Comparison of ENCODE assay signal across 10 mouse cellular contexts in the genomic region with DNA sequence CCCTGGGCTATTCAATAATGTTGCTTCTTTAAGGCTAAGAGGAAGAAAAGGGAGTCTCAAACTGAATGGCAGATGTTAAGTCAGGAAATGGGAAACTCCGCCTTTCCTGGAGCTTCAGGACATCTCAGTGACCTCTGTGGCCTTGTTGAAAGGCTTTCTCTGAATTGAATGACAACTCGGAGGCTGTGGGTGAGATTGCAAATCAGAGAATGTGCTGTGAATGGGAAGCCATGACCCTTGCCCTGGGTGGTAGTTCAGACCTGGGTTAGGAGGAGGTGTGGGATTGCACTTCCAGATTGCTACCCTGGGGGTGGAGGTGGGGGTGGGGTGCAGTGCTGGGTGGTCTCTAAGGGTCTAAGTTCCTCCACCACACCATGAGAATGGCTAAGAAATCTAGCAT.
DNase-seq lines count a peak whose midpoint lies in the region; ATAC-seq and TF ChIP-seq lines count a peak whose summit lies in the region.
"Had no signal": no experiment of that assay in that cellular context is flagged by ENCODE, and none has a peak within 500 bp of the region (broad histone marks: within the 10 kb centered on the region; RNA-seq: fewer than 3 reads in every experiment).

No protein-coding gene starts in this region.

- no peak for TF ChIP-seq CTCF in midbrain, postnatal 0 days (IDR thresholded peaks at IDR 0.05)
- TF ChIP-seq CTCF in liver, postnatal 0 days (IDR thresholded peaks at IDR 0.05; ENCODE audit: low read depth) = no peak

- no peaks in the 10 kb centered on the region for H3K27me3 ChIP-seq in midbrain, embryonic 11.5 days (ENCODE audit: control insufficient read depth, insufficient read depth, low read length)
- H3K27me3 ChIP-seq in midbrain, postnatal 0 days (ENCODE audit: insufficient read depth, low read length) = no peaks in the 10 kb centered on the region
- no peaks in the 10 kb centered on the region for H3K27me3 ChIP-seq in kidney, embryonic 16.5 days (ENCODE audit: insufficient read depth, low read length)
- no peaks in the 10 kb centered on the region for H3K27me3 ChIP-seq in stomach, embryonic 15.5 days (replicated peaks)
- H3K27me3 ChIP-seq in liver, postnatal 0 days (ENCODE audit: insufficient read depth, low read length) = no peaks in the 10 kb centered on the region

- ATAC-seq in midbrain, embryonic 11.5 days (ENCODE audit: low FRiP score) = 0 out of 2 replicates have a peak, but pooled peaks have one; percentile 48
- no peak for ATAC-seq in midbrain, postnatal 0 days (ENCODE audit: low FRiP score)
- ATAC-seq in kidney, embryonic 16.5 days (ENCODE audit: low FRiP score, low TSS enrichment) = no peak
- ATAC-seq in stomach, embryonic 15.5 days (ENCODE audit: insufficient read depth, low FRiP score, low read depth) = no peak
- no peak for ATAC-seq in liver, postnatal 0 days

- H3K36me3 ChIP-seq in midbrain, embryonic 11.5 days (ENCODE audit: control insufficient read depth, insufficient read depth, low read length) = no peaks in the 10 kb centered on the region
- no peaks in the 10 kb centered on the region for H3K36me3 ChIP-seq in midbrain, postnatal 0 days (ENCODE audit: insufficient read depth, low read length)
- no peaks in the 10 kb centered on the region for H3K36me3 ChIP-seq in kidney, embryonic 16.5 days (ENCODE audit: insufficient read depth, low read length)
- H3K36me3 ChIP-seq in stomach, embryonic 15.5 days = no peaks in the 10 kb centered on the region
- no peaks in the 10 kb centered on the region for H3K36me3 ChIP-seq in liver, postnatal 0 days (replicated peaks; ENCODE audit: insufficient read depth, low read length)

- H3K4me3 ChIP-seq in midbrain, embryonic 11.5 days (ENCODE audit: low read depth, low read length) = no peak overlapping the region
- H3K4me3 ChIP-seq in midbrain, postnatal 0 days (ENCODE audit: low read depth, low read length) = no peak overlapping the region
- no peak overlapping the region for H3K4me3 ChIP-seq in kidney, embryonic 16.5 days (ENCODE audit: low read length)
- no peak overlapping the region for H3K4me3 ChIP-seq in stomach, embryonic 15.5 days (replicated peaks)
- H3K4me3 ChIP-seq in liver, postnatal 0 days (ENCODE audit: low read depth, low read length) = no peak overlapping the region
- H3K4me3 ChIP-seq: erythroblast, embryonic 14.5 days; left cerebral cortex, adult 2 months had no signal

- H3K9me3 ChIP-seq in midbrain, embryonic 11.5 days (ENCODE audit: control insufficient read depth, low read length) = no peaks in the 10 kb centered on the region
- no peaks in the 10 kb centered on the region for H3K9me3 ChIP-seq in midbrain, postnatal 0 days (ENCODE audit: low read length)
- no peaks in the 10 kb centered on the region for H3K9me3 ChIP-seq in kidney, embryonic 16.5 days (ENCODE audit: low read length)
- no peaks in the 10 kb centered on the region for H3K9me3 ChIP-seq in stomach, embryonic 15.5 days
- H3K9me3 ChIP-seq in liver, postnatal 0 days (ENCODE audit: low read length) = no peaks in the 10 kb centered on the region

- no peak overlapping the region for H3K27ac ChIP-seq in midbrain, embryonic 11.5 days (ENCODE audit: low read depth, low read length)
- H3K27ac ChIP-seq in midbrain, postnatal 0 days (ENCODE audit: low read depth, low read length) = no peak overlapping the region
- H3K27ac ChIP-seq in kidney, embryonic 16.5 days (ENCODE audit: low read length) = peak overlapping the region; percentile 37; the same call in 1 of the 2 replicates
- peak overlapping the region; percentile 48; the same call in 1 of the 2 replicates for H3K27ac ChIP-seq in stomach, embryonic 15.5 days
- no peak overlapping the region for H3K27ac ChIP-seq in liver, postnatal 0 days (ENCODE audit: low read depth)
- H3K27ac ChIP-seq: left cerebral cortex, adult 2 months had no signal

- H3K4me2 ChIP-seq in midbrain, embryonic 11.5 days = no peak overlapping the region
- H3K4me2 ChIP-seq in midbrain, postnatal 0 days (ENCODE audit: low read depth, low read length, poor library complexity, severe bottlenecking) = no peak overlapping the region
- H3K4me2 ChIP-seq in kidney, embryonic 16.5 days (replicated peaks; ENCODE audit: low read depth, low read length) = no peak overlapping the region
- no peak overlapping the region for H3K4me2 ChIP-seq in stomach, embryonic 15.5 days
- no peak overlapping the region for H3K4me2 ChIP-seq in liver, postnatal 0 days (ENCODE audit: low read depth, low read length)

- 2% methylated on average over 2 of the region's 2 CpGs for WGBS in midbrain, embryonic 11.5 days
- 5% methylated on average over 2 of the region's 2 CpGs for WGBS in midbrain, postnatal 0 days
- 20% methylated on average over 2 of the region's 2 CpGs for WGBS in kidney, embryonic 16.5 days
- 32% methylated on average over 2 of the region's 2 CpGs for WGBS in stomach, embryonic 15.5 days
- 33% methylated on average over 2 of the region's 2 CpGs for WGBS in liver, postnatal 0 days (ENCODE audit: insufficient replicate concordance)

- TF ChIP-seq EP300 in liver, postnatal 0 days (IDR thresholded peaks at IDR 0.05; ENCODE audit: low read depth) = no peak

- H3K9ac ChIP-seq in midbrain, embryonic 11.5 days (ENCODE audit: low read length) = no peak overlapping the region
- H3K9ac ChIP-seq in midbrain, postnatal 0 days (replicated peaks; ENCODE audit: low read length, poor library complexity, severe bottlenecking) = no peak overlapping the region
- H3K9ac ChIP-seq in kidney, embryonic 16.5 days (replicated peaks; ENCODE audit: low read length) = no peak overlapping the region
- H3K9ac ChIP-seq in stomach, embryonic 15.5 days = no peak overlapping the region
- H3K9ac ChIP-seq in liver, postnatal 0 days (replicated peaks) = no peak overlapping the region

- peak; percentile 23 to 62 for DNase-seq in adrenal gland, adult (ENCODE audit: inconsistent age in 2 of 2, low spot score in 1 of 2)
- no peak for DNase-seq in adrenal gland, postnatal 4 days (ENCODE audit: low spot score in 2 of 2)
- no peak for DNase-seq in midbrain, embryonic 11.5 days (ENCODE audit: low spot score, missing footprints)
- no peak for DNase-seq in midbrain, postnatal 0 days (ENCODE audit: low spot score)
- no peak for DNase-seq in liver, postnatal 0 days
- no peak for DNase-seq in natural killer cell, adult 2 months (ENCODE audit: low spot score in 2 of 2)

- peaks cover 4% of the 10 kb centered on the region; the same call in 1 of the 2 replicates for H3K4me1 ChIP-seq in midbrain, embryonic 11.5 days (ENCODE audit: control insufficient read depth, insufficient read depth, low read length)
- no peaks in the 10 kb centered on the region; the same call in 1 of the 2 replicates for H3K4me1 ChIP-seq in midbrain, postnatal 0 days (ENCODE audit: insufficient read depth, low read length)
- H3K4me1 ChIP-seq in kidney, embryonic 16.5 days (ENCODE audit: insufficient read depth, low read length) = no peaks in the 10 kb centered on the region
- H3K4me1 ChIP-seq in stomach, embryonic 15.5 days = 0 out of 2 replicates have a peak, but pooled peaks cover 3% of the 10 kb centered on the region
- H3K4me1 ChIP-seq in liver, postnatal 0 days (ENCODE audit: insufficient read depth) = no peaks in the 10 kb centered on the region

Comparison
In these comparisons a context has a peak if more than half of its experiments do, and no peak if none do; other contexts are left out.
1. DNase-seq: peak in adrenal gland, adult (2 of 2); none in adrenal gland, postnatal 4 days (0 of 2), midbrain, embryonic 11.5 days (single experiment), midbrain, postnatal 0 days (single experiment), liver, postnatal 0 days (single experiment) and natural killer cell, adult 2 months (0 of 2).
2. H3K27ac ChIP-seq: peak in kidney, embryonic 16.5 days (single experiment) and stomach, embryonic 15.5 days (single experiment); none in midbrain, embryonic 11.5 days (single experiment), midbrain, postnatal 0 days (single experiment) and liver, postnatal 0 days (single experiment).